Mouse (Mus musculus) heart, adult 11 months (tissue): Measurements from ENCODE around the gene Atg16l2.
A peak's percentile ranks its signal among the peaks of the same experiment; 100 is the strongest.

Experiments used
- DNase-seq: peaks from one replicate; pipeline ENCODE4 v3.0.0; 2022

The Atg16l2 gene

DNA sequence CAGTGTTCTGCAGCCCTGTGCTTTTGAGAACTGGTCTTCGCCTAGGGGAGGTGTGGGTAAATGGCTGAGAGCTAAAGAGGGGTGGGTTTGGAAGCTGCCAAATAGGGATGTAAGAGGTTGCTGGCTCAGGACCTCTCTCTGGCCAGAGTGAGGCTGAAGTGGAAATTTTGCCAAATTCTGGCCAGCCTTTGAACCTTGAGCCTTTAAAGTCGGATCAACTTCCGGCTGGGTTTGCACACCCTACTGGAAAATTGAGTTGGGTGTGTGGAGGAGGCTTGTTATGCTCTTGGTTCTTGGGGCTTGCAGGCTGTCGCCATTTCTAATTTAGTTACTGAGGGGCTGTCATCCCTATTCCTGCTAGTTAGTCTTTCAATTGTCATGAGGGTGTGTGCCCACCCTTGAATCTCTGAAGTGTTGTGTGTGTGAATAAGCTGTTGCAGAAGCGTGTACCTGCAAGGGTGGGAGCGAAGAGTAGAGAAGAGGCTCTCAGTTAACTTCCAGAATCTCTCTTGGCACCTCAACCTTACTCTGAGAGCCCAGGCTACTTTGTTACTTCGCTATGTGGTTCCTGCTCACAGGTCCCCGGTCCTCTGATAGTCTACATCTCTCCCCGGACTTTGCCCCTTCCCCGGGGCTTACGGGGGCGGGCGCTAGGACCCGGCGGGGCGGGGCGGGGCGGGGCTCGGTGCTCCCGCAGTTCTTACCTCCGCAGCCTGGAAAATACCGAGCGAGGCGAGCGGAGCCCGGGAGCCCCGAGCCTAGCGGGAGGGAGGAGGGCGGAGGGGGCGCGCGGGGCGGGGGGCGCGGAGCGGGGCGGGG, 18.6 kb upstream of the Atg16l2 start:
- DNase-seq, result peak; percentile 93

DNA sequence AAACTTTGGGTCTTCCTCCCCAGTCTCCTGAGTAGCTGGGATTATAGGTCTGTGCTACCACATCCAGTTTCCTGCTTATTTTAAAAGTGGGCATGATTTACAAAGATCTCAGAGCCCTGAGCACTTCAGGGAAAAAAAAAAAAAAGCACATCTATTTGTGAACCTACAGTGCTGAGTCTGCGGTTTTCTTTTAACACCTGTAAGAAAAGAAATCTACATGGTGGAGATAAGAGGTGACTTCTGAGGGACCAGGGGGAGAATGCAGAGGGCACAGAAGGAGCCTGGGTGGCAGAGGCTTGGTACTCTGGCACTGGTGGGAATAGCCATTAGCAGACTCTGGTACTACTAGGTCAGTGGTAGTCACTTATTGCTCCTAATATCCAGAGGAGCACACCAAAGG, 17.7 kb upstream of the Atg16l2 start:
- DNase-seq, result no peak

DNA sequence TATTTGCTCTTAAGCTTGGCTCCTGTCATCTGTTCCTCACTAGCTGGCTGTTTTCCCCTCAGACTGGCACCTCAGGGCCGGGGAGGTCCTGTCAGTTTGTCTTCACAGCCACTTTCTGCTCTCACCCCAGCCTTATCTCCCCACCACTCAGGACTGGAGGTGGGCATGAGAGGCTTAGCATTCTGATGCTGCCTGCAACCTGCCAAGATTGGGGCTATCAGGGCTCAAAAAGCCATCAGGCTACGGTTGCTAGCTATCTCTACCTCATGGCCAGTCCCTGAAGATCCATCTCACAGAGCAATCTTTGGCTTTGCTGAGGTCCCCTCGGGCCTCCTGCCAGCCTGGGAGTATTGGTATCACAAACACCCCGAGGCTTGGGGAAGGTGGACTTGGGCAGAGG, 16.8 kb upstream of the Atg16l2 start:
- no peak for DNase-seq

DNA sequence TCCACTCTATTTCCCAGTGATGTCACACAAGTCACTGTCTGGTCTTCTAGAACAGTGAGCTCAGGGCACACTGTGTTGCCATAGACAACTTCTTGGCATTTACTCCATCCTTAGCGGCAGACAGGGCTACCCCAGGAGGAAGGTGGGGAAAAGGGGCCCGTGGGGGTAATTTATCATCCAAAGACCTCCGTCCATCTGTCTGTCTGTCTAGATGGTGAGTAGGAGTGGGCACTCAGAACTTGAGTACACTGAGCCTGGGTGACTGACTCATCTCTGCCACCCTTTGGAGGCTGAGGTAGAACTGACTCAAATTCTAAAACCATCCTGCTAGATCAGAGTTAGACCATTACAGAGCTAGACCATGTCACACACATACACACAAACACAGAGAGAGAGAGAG, 15.0 kb upstream of the Atg16l2 start, which contains the start of gene Stard10:
TSS of gene Stard10 (plus strand) at position 73 of the 400 bp plus-strand sequence.
- DNase-seq, result no peak

DNA sequence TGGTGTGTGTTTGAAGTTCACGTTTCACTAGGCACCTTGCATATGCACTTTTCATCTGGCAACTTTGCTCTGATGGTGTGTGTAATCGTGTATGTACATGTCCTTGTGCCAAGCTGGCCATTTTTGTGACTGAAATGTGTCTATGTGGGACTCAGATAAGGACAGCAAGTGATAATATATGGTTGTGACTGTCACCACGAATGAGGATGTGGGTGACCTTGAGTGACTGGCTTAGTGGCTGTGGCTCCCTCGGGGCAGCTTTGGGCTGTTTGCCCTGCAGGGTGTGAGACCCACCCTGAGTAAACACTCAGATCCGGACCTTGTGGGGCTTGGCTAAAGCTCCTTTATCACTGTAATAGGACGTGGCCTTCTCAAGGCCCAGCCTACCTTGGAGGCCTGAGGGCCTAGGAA, 14.5 kb upstream of the Atg16l2 start:
- DNase-seq, result no peak

DNA sequence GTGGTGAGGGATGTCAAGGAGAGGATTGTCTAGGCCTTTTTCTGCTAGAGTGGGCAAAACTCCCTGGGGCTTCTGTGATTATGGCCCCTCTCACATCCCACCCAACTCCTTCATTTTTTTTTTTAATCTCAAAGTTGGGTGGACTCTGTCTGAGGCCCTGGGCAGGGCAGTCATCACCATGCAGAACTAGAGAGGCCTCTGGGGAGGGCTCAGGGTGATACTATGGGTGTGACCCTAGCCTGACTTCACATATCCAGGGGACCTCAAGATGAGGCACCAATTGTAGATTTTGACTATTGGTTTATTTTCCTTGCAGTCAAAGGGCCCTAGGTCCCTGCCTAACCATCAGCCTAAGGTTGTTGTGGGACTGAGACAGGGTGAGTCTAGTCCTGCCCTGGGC, 13.6 kb upstream of the Atg16l2 start:
- DNase-seq, result no peak

DNA sequence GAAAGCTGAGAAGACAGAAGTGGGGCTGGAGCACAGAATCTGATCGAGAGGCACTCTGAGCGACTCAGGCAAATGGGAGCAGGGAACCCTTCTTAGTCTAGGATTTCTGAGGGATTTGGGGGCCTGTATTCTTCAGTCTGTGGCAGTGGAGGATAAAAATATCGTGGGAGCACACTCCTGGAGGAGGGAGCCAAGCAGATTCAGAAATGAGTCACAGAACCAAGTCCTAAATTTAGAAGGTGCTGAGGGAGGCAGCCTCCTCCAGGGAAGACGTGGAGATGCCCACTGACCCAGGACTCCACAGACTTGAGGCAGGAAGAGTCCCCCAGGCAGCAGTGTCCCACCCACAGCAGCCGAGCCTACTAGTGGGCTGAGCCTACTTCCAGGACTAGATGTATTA, 12.3 kb upstream of the Atg16l2 start:
- no peak for DNase-seq

DNA sequence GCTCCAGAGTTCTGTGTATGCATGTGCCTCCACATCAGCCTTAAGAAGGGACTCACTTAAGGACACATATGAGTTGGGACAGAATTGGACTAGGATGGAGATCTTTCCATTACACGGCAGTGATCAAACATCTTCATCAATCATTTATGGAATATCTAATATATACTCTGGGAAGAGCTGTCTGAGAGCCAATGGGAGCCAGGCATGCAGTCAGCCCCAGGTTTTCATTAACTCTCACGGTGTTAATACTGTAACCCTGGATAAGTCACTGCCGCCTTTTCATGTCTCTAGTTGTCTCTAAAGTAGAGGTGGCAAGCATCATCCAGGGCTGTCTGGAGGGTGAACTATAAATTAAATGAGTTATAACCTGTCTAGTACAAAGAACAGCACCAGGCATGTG, 11.0 kb upstream of the Atg16l2 start:
- DNase-seq, result no peak

DNA sequence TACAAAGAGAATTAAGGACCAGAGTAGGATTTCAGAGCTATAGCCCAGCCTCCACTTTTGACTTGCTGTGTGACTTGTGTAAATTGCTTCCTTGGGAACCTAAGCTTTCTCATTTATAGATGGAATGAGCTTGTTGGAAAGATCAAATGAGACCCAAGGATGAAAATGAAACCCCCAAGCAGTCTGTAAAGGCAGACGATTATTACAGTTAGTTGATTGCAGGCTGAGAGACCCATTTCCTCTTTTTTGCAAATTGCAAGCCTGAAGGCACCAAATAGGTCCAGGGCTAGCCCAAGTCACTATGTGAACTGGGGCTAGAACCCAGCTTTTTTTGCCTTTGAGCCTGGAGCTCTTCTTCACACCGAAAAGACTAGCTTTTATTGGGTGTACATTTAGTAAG, 9.0 kb upstream of the Atg16l2 start:
- no peak for DNase-seq

DNA sequence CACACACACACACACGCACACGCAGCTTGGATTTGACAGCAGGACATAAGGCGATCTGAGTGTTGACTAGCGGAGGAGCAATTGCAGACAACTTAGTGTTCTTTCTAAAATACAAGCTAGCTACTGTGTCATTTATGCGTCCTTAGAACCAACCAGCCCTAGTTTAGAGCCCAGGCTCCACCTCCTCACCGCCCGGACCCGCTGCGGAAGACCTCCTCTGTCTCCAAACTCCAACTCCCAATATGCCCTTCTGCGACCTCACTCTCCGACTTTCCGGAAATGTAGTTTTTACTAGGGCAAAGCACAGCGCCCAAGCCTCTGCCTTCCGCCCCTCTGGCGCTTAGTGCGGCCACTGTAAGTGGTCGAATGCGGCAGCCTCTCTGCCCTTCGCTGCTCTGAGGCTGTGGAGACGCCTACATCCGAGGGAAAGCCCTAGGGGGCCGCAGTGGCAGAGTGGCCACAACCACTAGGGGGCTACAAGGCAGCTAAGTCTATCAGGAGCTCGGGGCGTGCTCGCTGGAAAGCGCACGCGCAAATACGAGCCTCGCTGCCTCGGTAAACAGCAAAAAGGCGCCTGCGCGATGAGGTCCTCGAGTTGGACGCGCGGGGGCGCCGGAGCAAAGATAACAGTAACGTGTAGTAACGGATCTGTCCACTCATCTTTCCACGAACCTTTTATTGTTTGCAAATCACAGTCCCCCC, 8.4 kb upstream of the Atg16l2 start:
- DNase-seq, result peak; percentile 100

DNA sequence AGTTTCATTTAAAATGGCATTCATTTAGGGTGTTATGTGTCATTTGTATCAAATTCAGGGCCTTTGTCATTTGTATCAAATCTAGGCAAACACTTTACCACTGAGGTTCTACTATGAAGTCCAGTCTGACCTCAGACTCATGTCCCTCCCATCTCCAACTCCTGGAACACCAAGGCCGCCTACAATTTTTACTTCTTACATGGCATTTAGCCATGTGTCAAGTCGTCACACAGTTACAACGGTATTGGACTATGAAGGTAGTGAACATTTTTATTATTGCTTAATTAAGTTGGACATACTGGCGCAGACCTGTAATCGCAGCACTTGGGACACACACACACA, 7.9 kb upstream of the Atg16l2 start:
- no peak for DNase-seq

DNA sequence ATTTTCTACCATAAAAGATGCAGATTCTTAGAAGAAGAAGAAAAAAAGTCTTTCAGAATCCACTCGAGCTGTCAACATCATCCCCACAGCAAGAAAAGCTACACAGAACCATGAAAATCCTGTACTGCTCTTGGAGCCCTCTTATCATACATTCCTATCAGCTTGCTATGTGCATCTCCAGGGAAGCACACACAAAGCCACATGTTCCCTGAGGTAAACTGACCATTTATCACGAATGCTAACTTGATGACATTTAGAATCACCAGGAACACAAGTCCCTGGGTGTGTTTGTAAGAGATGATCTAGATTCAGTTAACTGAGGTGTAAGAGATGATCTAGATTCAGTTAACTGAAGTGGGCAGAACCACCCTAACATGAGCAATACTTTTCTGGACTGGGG, 4.8 kb upstream of the Atg16l2 start:
- no peak for DNase-seq

DNA sequence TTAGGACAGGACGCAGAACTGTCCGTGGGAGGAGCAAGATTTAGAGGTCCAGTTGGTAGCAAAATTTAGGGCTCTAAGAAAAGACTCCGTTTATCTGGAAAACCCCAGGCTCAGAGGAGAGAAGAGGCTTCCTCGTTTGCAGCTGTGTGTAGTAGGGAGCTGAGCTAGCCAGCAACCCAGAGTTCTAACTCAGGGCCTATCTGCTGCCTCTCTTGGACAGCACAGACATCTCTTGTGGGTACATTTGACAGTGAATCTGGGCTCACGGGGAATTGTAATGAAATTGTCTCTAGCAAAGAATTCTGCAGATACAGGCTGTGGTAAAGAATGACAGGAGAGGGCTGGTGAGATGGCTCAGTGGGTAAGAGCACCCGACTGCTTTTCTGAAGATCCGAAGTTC, 640 bp upstream of the Atg16l2 start:
- no peak for DNase-seq

DNA sequence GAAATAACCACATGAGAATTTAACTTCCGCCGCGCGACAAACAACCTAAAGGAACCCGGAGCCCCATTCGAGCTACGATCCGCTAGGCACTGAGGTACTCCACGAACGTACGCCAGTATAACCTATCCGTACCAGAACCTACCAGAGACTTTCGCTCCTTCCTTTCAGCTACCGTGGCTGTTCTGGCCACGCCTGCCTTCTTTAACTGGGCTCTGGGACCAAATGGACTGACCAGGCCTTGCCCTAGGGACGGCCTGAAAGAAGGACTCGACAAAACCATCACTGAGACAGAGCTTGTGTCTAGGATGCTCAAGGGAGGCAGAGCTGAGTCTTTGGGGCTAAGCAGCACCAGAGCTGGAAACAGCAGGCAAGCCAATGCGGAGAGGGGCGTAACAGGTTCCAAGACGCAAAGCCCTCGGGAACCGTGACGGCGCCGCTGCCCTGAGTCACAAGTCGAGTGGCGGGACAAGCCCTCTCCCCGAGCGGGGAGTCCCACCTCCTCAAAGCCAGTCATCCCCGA, 630 bp downstream of the Atg16l2 start:
- DNase-seq, result no peak

DNA sequence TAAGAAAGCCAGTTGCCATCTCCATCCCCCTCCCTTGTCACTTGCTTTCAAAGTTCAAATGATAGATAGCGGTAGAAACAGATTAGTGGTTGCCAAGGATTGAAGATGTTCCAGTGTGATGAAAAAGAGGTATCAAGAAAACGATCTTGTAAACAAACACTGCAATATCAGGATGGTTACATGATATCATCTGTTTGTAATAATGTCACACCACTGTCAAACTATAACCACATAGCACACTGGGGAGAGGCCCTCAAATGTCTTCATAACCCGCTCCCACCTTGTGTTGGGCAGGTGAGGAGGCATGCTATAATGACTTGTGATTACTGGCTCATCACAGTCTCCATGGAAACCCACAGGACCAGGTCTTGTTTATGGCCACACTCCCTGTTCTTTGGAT, 3.7 kb downstream of the Atg16l2 start:
- peak; percentile 70 for DNase-seq

DNA sequence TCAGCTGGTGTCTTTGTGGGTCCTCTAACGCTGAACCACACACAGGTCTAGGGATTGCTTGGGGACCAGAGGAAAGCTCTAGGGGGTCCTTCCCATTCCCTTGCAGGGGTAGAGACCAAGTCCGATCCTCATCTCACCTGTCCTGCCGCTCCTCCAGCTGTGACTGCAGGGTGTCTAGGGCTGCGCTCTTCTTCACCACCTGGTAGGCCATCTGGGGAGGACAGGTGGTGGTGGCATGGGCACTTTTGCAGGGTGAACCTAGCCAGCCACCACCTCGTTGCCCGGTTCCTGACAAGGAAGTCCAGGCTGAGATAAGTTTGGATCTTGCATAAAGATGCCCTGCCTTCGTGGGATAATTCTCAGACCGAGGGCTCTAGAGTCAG, 5.0 kb downstream of the Atg16l2 start:
- no peak for DNase-seq

DNA sequence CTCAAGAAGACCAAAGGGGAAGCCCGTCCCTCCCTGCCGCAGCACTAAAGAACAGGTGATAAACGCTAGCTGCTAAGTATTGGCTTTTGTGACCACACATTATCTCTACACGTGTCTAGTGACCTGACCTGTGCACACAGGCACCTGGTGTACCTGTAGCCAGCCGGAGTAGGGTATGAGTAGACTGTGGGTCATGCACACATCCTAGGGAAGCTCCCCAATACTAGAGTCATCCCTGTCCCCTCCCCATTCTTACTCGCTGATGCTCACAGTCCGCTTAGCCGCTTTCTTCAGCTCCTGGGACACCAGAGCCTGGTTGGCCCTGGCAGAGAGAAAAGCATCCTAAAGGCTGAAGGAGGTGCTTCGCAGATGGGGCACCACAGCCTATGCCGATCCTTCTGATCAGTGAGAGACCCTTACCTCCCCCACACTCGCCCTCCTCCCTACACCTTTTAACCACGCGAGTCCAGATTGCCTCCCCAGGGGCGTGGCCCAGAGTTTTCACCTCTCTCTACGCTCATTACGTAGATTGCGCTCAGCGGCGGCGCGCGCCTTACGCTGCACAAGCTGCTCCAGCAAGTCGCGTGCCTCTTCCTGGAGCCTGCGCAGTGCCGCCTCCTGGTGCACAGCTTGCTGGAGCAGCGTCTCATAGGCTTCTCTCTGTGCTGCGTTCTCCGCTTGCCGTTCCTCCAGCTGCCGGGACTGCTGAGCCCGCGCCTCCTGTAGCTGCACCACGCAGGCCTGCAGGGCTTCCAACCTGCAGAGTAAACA, 5.6 kb downstream of the Atg16l2 start:
- peak; percentile 93 for DNase-seq

DNA sequence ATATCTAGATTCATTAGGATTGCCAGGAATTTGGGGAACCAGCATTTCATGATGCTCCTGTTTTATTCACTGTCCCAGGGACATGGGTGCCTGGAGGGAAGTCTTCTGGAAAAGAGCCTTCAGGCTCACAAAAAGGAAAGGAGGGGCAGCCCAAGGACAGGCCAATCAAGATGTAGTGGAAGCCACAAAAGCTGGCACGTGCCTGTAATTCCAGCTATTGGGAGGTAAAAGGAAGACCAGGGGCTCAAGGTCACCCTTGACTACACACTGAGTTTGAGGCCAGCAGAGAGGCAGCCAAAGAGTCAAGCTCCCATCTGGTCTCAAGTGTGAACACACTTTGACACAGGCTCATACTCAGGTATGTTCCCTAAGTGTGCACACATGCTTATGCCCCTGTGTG, 6.6 kb downstream of the Atg16l2 start:
- no peak for DNase-seq

DNA sequence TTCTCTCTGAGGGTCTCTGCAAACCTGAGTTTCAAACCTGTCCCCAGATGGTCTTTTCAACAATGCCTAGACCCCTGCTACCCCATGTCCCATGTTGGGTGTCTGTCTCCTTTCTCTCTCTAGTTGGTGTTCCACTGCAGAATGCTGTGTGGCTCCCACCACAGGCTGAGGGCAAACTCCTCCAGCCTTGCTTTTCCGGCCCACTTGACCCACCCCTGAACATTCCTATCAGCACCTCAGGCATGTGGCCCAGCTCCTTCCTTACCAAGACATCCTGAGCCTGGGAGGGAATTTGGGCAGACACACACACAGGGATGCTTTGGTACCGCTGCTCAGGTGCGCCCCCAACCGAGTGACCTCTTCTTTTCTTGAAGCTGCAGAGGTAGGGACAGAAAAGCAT, 8.4 kb downstream of the Atg16l2 start:
- DNase-seq, result peak; percentile 81

DNA sequence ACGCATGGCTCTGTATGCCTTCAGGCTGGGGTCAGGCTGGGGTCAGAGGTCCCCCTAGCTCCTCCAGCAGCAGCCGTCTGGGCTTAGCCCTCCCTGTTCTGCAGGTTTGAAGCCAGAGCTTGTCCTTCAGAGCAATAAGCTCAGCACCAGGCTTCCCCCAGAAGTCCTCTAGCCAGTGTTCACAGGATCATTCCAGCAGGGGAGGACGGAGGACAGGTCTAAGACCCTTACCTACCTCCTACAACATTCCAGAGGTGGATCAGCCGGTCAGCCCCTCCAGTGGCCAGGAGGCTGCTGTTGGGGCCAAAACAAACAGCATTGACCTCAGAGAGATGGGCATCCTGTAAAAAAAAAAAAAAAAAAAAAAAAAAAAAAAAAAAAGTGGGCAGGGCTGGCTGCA, 8.9 kb downstream of the Atg16l2 start:
- DNase-seq, result peak; percentile 86

DNA sequence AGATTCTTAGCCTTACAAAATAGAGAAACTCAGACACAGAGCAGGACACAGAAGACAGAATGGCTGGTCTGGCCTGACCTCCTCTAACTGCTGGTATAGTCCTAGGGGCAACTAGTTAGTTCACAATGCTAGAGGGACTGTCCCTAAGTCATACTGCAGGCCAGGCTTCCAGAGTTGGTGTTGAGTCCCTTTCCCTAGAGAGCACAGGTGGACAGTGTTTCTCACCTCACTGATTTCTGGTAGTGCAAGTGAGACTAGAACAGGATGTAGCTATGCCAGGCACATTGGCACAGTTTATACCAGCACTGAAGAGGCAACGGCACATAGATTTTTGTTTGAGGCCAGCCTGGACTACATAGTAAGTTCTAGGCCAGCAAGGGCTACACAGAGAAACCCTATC, 9.4 kb downstream of the Atg16l2 start:
- no peak for DNase-seq

DNA sequence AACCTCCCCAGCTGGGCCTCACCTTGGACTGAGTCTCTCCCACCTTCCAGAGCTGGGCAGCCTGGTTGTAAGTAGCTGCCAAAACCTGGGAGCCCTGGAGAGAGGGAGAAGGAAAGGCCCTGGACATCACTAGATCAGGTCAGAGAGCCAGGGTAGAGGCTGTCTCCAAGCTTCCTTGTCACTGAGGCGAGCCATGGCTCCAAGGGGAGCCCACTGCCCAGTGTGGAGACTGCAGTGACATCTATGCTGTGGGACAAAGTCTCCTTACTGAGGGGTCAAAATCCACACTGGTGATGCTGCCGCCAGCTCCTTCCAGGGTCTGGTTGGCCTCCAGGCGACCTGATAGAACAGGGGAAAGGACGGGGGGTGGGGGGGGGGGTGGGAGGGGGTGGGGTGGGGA, 10.0 kb downstream of the Atg16l2 start:
- DNase-seq, result peak; percentile 71

DNA sequence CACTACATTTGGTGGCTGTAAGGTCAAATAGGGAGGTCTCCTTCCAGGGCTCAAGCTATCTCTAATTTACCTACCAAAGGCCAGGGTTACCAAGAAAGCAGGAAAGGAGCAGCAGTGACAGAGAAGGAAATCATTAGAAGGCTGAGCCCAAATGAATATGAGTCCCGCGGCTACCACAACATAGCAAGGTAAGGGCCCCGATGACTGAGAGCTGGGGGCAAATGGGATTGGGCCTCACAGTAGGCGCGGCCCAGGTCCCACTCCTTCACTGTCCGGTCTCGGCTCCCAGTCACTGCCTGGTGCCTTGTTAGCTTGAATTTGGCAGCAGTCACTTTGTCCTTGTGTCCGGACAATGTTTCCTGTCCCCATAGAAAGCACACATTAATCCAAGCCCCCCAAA, 10.4 kb downstream of the Atg16l2 start:
- peak; percentile 88 for DNase-seq

DNA sequence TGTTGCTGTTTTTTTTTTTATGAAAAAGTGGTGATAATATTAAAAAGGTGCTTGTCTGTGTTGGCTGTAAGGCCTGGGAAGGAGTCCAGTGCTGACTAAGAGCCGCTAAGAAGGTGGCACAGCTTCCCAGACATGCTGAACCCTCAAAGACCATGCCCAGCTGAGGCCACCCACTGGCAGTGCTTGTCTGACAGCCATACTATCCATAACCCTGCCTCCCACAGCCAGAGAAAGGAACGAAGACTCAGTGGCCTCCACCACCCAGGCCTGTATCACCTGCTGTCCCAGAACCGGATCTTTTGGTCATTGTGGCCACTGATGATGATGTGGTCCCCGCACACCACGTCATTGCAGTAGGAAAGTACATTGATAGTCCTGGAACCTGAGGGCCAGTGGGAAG, 10.8 kb downstream of the Atg16l2 start:
- DNase-seq, result peak; percentile 81
